Comparison of ENCODE assay signal across 8 mouse cellular contexts in genomic region chr10:80774549-80774948, GRCm38 (mm10). TPM values are rescaled to one million over a fixed set of nuclear protein-coding genes. Genes with fewer than 3 reads are reported as not detected.
DNase-seq lines count a peak whose midpoint lies in the region; ATAC-seq and TF ChIP-seq lines count a peak whose summit lies in the region.

No protein-coding gene starts in this region.

- no peaks in the 10 kb centered on the region for H3K27me3 ChIP-seq in Patski
- no peaks in the 10 kb centered on the region for H3K27me3 ChIP-seq in hindbrain, embryonic 12.5 days

- CTCF ChIA-PET in Patski (lab: Charles Lee): interaction anchor here (1.1 to 8.8 kb wide), 9 partner anchors 9 to 35 kb away, joined by 3 to 43 read pairs (median 9); no protein-coding TSS in a partner anchor

- H3K4me3 ChIP-seq in hindbrain, embryonic 12.5 days: no peak overlapping the region

- POLR2A ChIA-PET in Patski (lab: Charles Lee): interaction anchor here (0.5 kb wide), 1 partner anchor 17 kb away, joined by 3 read pairs; no protein-coding TSS in a partner anchor

- H3K36me3 ChIP-seq in hindbrain, embryonic 12.5 days: peaks cover 99% of the 10 kb centered on the region

- no peak overlapping the region for H3K4me2 ChIP-seq in hindbrain, embryonic 12.5 days (replicated peaks)

- 0 out of 2 replicates have a peak, but pooled peaks cover 2% of the 10 kb centered on the region for H3K4me1 ChIP-seq in hindbrain, embryonic 12.5 days

- peak; percentile 55 for ATAC-seq in Patski
- ATAC-seq in hindbrain, embryonic 12.5 days (ENCODE audit: low FRiP score): peak; percentile 50; the same call in 1 of the 2 replicates

- H3K9me3 ChIP-seq in hindbrain, embryonic 12.5 days (replicated peaks): no peaks in the 10 kb centered on the region

- in situ Hi-C loops in Patski (cut with MboI; ENCODE audit: low pct_unique_long_range_greater_than_20kb): no loop called here

- peak overlapping the region; percentile 5; the same call in 1 of the 2 replicates for H3K27ac ChIP-seq in hindbrain, embryonic 12.5 days

- 0 out of 2 replicates have a peak overlapping the region, but pooled peaks have one; percentile 18 for H3K9ac ChIP-seq in hindbrain, embryonic 12.5 days

- WGBS in hindbrain, embryonic 12.5 days: 70% methylated on average over 2 of the region's 2 CpGs

- no peak for TF ChIP-seq CTCF in Patski (IDR thresholded peaks at IDR 0.05)

- no peak for DNase-seq in Patski (ENCODE audit: low read depth, low spot score)
- peak; percentile 95 to 98 for DNase-seq in cerebellum, postnatal 10 days
- DNase-seq in frontal cortex, postnatal 14 days (ENCODE audit: low spot score in 2 of 2): peak; percentile 78 to 83
- peak; percentile 75 to 90 for DNase-seq in layer of hippocampus, postnatal 25 days (ENCODE audit: extremely low spot score in 1 of 2, low spot score in 1 of 2)
- peak; percentile 89 for DNase-seq in lung, postnatal 10 days
- peak; percentile 67 for DNase-seq in ovary, postnatal 36 days (ENCODE audit: low spot score)
- DNase-seq in thymus, postnatal 25 days: peak; percentile 60

RNA-seq across cellular contexts. Expression of gene Dot1l, which starts 19.5 kb away (rescaled TPM):
- 24.0 TPM for polyA plus RNA-seq in Patski (2021)
- polyA plus RNA-seq in hindbrain, embryonic 12.5 days (2016; fragmentation: Nextera tagmentation; extraction: Ambion mirVana): 25.9 and 27.4 TPM in 2 replicates
- 10 to 100 TPM; 39.9 to 60.6 TPM for total RNA-seq in layer of hippocampus, postnatal 25 days (2021)

RNA-seq across cellular contexts. Expression of gene Sf3a2, which starts 23.4 kb away (rescaled TPM):
- 66.7 TPM for polyA plus RNA-seq in Patski (2021)
- polyA plus RNA-seq in hindbrain, embryonic 12.5 days (2016; fragmentation: Nextera tagmentation; extraction: Ambion mirVana): 65.3 and 71.8 TPM in 2 replicates
- total RNA-seq in layer of hippocampus, postnatal 25 days (2021): 10 to 100 TPM; 46.2 to 52.0 TPM

RNA-seq across cellular contexts. Expression of gene Plekhj1, which starts 23.9 kb away (rescaled TPM):
- 77.0 TPM for polyA plus RNA-seq in Patski (2021)
- polyA plus RNA-seq in hindbrain, embryonic 12.5 days (2016; fragmentation: Nextera tagmentation; extraction: Ambion mirVana): 139 TPM in 2 replicates
- 10 to 100 TPM; 63.6 to 71.6 TPM for total RNA-seq in layer of hippocampus, postnatal 25 days (2021)

RNA-seq across cellular contexts. Expression of gene Amh, which starts 30.5 kb away (rescaled TPM):
- polyA plus RNA-seq in Patski (2021): 0.47 TPM
- polyA plus RNA-seq in hindbrain, embryonic 12.5 days (2016; fragmentation: Nextera tagmentation; extraction: Ambion mirVana): not detected in 2 replicates
- total RNA-seq in layer of hippocampus, postnatal 25 days (2021): 1 to 10 TPM; 2.3 to 3.2 TPM

RNA-seq across cellular contexts. Expression of gene Ap3d1, which starts 32.5 kb away (rescaled TPM):
- polyA plus RNA-seq in Patski (2021): 103 TPM
- 101 TPM in 2 replicates for polyA plus RNA-seq in hindbrain, embryonic 12.5 days (2016; fragmentation: Nextera tagmentation; extraction: Ambion mirVana)
- 100 to 1,000 TPM; 128 to 143 TPM for total RNA-seq in layer of hippocampus, postnatal 25 days (2021)
